Mouse (Mus musculus): ENCODE results near the gene Zswim4.

- TF ChIP-seq CTCF (IDR thresholded peaks at IDR 0.05; ENCODE audit: low read depth, low read length) (no peak), POLR2A (IDR thresholded peaks at IDR 0.05; ENCODE audit: extremely low read depth, insufficient read depth, low read length) (no peak)
These were observed 28.2 kb downstream of the Zswim4 start for GRCm38 (mm10) chr8:84208381-84209380.

All from liver, adult 2 months (tissue).